Mouse (Mus musculus) liver, adult 2 months (tissue): ENCODE results near the gene Mical2.

Experiments used
- CTCF ChIP-seq: fragments of 200-500 bp; IDR thresholded peaks from 2 replicates; pipeline ENCODE4 v1.5.1; 2011; ENCODE audit warnings: low read depth, low read length, control low read depth
- POLR2A ChIP-seq: fragments of 200-500 bp; IDR thresholded peaks from 2 replicates; pipeline ENCODE4 v1.6.1; 2011; ENCODE audit warnings: low read length, control low read depth; ENCODE audit not compliant: insufficient read depth; ENCODE audit errors: extremely low read depth

GRCm38 (mm10) chr7:112397786-112398185 is 172.1 kb downstream of the Mical2 start:
- no peak for TF ChIP-seq POLR2A
- no peak for TF ChIP-seq CTCF
